Mouse (Mus musculus) erythroblast, adult 5-6 weeks (primary cell): Measurements from ENCODE around the gene Plppr2. TPM values are rescaled to one million over a fixed set of nuclear protein-coding genes. Genes with fewer than 3 reads are reported as not detected.

Experiments used
- ATAC-seq: replicated peaks from 2 replicates; pipeline ENCODE4 v1.8.0; 2016; ENCODE audit warnings: moderate number of reproducible peaks, mild to moderate bottlenecking, moderate TSS enrichment, inconsistent platforms; ENCODE audit not compliant: poor library complexity, low FRiP score, severe bottlenecking
- total RNA-seq, 2 experiments: library from RNA; stranded (forward) in 1 of 2; stranded (reverse) in 1 of 2; fragments of 150-400 nt in 1 of 2; fragments of 200-764, 138-1000 nt in 1 of 2; gene quantifications; 2 replicates each; pipeline versions ENCODE4 v1.2.3 to v1.2.4; 2015 to 2017; ENCODE audit warnings: low replicate concordance in 2 of 2

Plppr2 gene
- total RNA-seq, 2 experiments from 2014 or later: not detected

- ATAC-seq: no peak
These were observed 7.6 kb upstream of the Plppr2 start for GRCm38 (mm10) chr9:21929208-21929607.

DNA sequence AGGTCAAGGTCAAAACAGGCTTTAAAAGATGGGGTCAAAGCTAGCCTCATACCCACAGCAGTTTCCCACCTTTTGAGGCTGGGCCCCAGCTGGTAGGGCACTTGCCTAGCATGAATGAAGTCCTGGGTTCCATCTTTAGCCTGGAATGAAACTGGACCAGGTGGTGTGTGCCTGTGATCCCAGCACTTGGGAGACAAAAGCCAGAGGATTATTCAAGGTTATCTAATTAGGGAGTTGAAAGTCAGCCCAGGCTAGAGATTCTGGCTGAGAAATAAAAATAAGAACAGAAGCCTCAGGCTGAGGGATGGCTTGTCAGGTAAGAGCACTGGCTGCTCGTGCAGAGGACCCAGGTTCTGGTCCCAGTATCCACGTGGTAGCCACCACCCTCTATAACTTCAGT is 4.8 kb upstream of the Plppr2 start:
- no peak for ATAC-seq

GRCm38 (mm10) chr9:21932445-21933137 is 4.2 kb upstream of the Plppr2 start:
- ATAC-seq: no peak

DNA sequence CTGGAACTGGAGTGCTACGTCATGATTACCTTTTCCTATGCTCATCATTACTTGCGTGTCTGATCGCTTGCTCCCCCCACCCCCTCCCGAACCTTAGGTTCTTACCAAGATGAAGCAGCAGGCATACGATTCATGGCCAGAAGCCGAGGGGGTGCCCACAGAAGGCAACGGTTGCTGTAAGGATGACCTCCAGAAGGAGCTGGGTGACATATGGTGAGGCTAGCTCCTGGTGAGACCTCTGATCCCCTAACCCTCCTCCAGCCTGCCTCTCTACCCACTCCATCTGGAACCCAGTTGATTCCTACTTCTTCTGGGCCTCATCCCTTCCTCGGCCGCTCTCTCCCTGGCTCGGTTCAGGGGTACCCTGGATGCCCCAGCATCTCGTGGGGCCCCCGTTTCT is 2.8 kb upstream of the Plppr2 start:
- no peak for ATAC-seq

- ATAC-seq: no peak
These were observed 1.2 kb upstream of the Plppr2 start for GRCm38 (mm10) chr9:21935466-21936131.

DNA sequence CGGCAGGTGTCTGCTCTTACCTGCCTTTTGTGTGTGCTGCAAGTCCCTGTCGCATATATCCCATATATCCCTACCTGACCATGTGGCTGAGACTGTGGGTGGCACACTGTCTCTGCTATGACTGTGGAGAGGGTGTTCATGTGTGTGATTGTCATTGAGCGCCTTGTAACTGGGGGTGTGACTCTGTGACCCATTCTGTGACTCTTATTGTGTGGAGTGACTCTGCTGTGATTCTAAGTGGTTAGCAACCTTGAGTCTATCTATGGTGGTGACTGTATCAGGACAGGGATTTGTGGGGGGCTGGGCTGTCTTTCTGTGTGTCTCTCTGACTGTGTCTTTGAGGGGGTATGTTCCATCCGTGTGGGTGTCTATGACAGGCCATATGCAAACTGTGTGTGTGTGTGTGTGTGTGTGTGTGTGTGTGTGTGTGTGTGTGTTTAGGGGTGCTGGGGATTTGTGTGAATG is 910 bp downstream of the Plppr2 start:
- no peak for ATAC-seq

GRCm38 (mm10) chr9:21938234-21938855 is 1.5 kb downstream of the Plppr2 start:
- no peak for ATAC-seq

DNA sequence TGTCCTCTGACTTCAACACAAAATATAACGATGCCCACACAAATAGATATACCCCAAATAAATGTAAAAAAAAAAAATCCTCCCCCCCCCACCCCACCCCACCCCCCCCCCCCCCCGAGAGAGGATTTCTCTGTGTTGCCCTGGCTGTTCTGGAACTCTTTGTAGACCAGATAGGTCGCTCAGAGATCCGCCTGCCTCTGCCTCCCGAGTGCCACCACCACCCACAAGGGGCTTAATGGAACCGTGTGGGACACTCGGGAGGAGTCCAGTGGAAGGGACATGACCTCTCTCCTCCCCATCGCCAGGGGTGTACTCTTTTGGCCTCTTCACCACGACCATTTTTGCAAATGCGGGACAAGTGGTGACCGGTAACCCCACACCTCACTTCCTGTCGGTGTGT is 6.2 kb downstream of the Plppr2 start:
- ATAC-seq: no peak

- no peak for ATAC-seq
These were observed 6.8 kb downstream of the Plppr2 start for GRCm38 (mm10) chr9:21943638-21944037.

GRCm38 (mm10) chr9:21944267-21944666 is 7.4 kb downstream of the Plppr2 start:
- no peak; the same call in 1 of the 2 replicates for ATAC-seq

DNA sequence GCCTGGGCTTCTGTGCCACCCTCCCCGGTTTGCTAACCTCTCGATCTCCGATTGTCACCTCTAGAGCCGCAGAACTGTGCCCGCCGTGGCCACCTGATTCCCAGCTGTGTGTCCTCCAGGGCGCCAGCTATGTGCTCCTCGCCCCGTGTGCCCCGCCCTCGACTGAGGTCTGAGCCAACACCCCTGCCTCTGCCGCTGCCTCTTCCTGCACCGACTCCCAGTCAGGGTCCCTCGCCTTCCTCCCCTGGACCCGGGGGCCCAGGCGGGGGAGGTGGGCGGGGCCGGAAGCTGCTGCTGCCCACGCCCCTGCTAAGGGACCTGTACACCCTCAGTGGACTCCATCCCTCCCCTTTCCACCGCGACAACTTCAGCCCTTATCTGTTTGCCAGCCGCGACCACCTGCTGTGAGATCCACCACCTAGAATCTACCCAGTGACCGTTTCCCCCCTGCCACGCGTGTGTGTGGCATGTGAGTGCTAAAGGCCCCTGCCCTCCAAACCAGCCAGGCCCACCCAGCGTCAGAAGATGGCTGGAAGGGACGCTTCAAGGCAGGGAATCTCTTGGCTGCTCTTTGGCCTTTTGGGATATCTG is 10.8 kb downstream of the Plppr2 start:
- ATAC-seq: no peak

GRCm38 (mm10) chr9:21948146-21948545 is 11.3 kb downstream of the Plppr2 start:
- ATAC-seq: no peak

DNA sequence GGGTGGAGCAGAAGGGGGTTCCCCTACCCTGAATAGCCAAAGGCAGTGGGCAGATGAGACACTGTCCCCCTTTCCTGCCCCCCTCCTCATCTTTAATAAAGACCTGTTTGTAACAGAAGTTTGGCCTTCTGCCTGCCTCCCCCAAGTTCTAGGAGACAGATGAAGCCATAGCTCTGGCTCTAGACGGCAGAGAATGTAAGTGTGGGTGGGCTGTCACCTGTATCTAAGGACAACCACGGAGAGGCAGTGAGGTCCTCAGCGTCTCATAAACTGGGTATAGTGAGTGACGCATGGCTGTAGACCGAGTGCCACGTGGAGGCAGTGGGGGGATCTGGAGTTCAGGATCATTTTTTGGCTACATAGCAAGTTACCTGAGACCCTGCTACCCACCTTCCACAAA is 12.0 kb downstream of the Plppr2 start:
- no peak for ATAC-seq

DNA sequence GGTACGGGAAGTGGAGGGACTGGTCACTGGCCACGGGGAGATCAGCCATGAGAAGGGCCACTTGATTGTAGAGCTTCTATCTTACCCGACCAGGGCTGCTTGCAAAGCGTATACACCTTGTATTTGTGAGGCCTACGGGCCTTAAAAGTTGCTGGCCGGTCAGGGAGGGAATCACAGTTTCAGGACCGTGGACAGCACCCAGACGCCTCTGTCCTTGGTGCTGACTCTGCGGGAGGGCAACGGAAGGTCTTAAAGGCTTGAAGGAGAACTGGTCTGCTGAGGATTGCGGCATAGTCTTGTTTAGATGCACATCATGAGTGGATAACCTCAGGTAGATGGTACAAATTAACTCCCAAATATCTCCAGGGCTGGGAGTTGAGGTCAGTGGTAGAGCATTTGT is 13.5 kb downstream of the Plppr2 start:
- ATAC-seq: peak; percentile 42; the same call in 1 of the 2 replicates

DNA sequence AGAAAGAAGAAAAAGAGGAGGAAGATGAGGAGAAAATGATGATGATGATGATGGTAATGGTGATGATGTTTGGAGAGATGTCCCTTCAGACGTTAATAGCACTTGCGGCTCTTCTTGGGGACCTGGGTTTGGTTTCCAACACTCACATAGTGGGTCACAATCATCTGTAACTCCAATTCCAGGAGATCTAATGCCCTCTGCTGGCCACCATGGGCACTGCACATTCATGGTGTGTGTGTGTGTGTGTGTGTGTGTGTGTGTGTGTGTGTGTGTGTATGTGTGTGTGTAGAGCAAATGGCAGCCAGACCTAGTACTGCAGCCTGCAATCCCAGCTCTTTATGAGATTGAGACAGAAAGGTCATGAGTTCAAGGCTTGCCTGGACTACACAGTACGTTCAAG is 15.1 kb downstream of the Plppr2 start:
- no peak for ATAC-seq

DNA sequence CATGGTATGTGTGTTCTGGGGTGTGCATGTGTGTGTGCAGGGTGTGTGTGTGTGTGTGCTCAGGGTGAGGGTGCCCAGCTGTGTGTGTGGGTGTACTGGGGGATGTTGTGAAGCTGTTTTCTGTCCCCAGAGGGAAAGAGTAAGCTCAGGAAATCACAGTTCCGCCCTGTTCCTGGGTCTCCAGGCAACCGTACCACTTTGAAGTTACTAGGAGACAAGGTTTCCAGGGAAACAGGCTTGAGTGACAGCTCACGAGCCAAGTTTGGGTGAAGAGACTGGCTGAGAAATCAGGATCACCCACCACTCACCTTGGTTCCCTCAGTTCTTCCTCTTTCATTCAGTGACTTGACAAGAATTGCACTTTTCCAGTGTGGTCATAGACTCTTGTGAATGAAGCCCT is 16.8 kb downstream of the Plppr2 start:
- no peak for ATAC-seq

DNA sequence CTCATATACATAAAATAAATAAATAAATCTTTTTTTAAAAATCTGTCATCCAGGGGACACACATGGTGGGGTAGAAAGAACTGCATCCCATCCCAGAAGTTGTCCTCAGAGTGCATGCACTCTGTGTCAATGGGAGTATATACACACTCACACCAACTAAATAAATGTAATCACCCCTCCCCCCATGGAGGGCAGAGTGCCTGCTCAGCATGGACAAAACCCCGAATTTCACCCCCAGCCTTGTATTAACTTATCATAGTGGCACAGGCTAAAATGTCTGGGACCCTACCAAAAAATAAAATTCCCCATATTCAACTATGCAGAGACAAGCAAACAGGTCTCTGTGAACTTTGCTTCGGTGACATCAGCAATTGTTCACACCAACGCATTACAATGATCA is 17.8 kb downstream of the Plppr2 start:
- no peak for ATAC-seq

GRCm38 (mm10) chr9:21955225-21955569 is 18.4 kb downstream of the Plppr2 start:
- peak; percentile 53 for ATAC-seq

DNA sequence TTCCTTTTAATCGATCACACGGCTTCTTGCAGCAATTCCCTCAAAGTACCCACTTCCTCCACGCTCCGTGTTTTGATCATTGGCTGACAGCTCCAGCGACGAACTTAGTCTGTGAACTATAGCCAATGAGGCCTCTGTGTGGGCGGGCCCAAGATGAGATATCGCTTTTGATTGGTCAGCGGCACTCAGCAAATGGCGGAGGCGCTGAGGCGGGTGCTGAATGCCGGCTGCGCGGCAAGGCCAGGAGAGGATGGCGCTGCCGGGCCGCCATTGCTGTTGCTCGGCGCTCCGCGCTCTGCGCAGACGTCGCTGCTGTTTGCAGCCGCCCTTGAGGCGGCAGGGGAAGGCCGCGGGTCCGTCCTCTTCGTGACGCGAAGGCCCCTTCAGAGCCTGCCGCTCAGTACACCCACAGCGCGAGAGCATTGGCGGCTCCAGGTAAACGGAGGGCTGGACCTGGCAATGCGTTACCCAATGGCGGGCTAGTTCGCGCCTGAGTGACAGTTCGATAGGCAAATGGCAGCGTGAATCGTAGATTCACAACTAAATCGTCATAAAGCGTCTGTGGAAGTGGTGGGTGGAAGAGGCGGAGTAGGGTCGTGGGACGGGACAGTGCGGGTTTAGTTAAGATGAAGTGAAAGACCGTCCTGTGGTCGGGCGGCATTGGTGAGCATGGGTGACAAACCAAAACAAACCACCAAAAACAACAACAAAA is 18.9 kb downstream of the Plppr2 start, which contains the start of gene Swsap1:
Gene Swsap1 (plus strand): TSS at position 186 of the 712 bp plus-strand sequence.
- peak; percentile 89 for ATAC-seq

GRCm38 (mm10) chr9:21958372-21958771 is 21.5 kb downstream of the Plppr2 start:
- ATAC-seq: no peak
